Mouse (Mus musculus) macrophage (primary cell): Measurements from ENCODE around the gene Aifm2. TPM values are rescaled to one million over a fixed set of nuclear protein-coding genes. Genes with fewer than 3 reads are reported as not detected.

Experiments used
- H3K27ac ChIP-seq: fragments of 350-480 bp; formaldehyde crosslinking; 2 replicates; pipeline ENCODE4 v1.9.0; 2021
- H3K36me3 ChIP-seq: fragments of 350-480 bp; formaldehyde crosslinking; 2 replicates; pipeline ENCODE4 v1.9.0; 2021; ENCODE audit errors: inconsistent target
- H3K4me3 ChIP-seq: fragments of 350-480 bp; formaldehyde crosslinking; 2 replicates; pipeline ENCODE4 v1.9.0; 2021; ENCODE audit errors: inconsistent target
- H3K79me2 ChIP-seq: fragments of 350-480 bp; formaldehyde crosslinking; 2 replicates; pipeline ENCODE4 v1.9.0; 2021; ENCODE audit errors: inconsistent target
- WGBS: methylation state at CpG from one replicate; pipeline ENCODE4 v1.1.7; 2026; ENCODE audit warnings: inconsistent platforms; ENCODE audit not compliant: missing documents; 5-methylcytosine and 5-hydroxymethylcytosine counted together
- polyA plus RNA-seq: library from polyadenylated mRNA; stranded (reverse); fragments of 250-400 nt; gene quantifications from 3 replicates; pipeline ENCODE4 v1.2.4, GENCODE M21; 2018; ENCODE audit warnings: inconsistent platforms
- total RNA-seq, 78 experiments: library from RNA; depleted of rRNA; stranded (reverse); fragments of 250-400 nt; gene quantifications; 1 replicate in 9 of 78; 2 replicates in 24 of 78; 3 replicates in 43 of 78; 4 replicates in 2 of 78; pipeline ENCODE4 v1.2.4; 2018; ENCODE audit warnings: inconsistent platforms in 56 of 78

Gene Aifm2
- 10 to 100 TPM in 24 of 26 experiments, 1 to 10 TPM in 2; 9.5 to 49.0 (median 28.9) TPM for total RNA-seq (2018; cell fraction: chromatin; rRNA removed)
- total RNA-seq (2018; cell fraction: cytosol; rRNA removed): 10 to 100 TPM; 10.3 to 19.1 (median 14.2) TPM
- total RNA-seq (2018; cell fraction: nucleus; rRNA removed): 10 to 100 TPM in 25 of 26 experiments, 1 to 10 TPM in 1; 8.7 to 29.9 (median 21.0) TPM
- 13.8 to 16.2 TPM (median 16.0 TPM) in 3 replicates for polyA plus RNA-seq

DNA sequence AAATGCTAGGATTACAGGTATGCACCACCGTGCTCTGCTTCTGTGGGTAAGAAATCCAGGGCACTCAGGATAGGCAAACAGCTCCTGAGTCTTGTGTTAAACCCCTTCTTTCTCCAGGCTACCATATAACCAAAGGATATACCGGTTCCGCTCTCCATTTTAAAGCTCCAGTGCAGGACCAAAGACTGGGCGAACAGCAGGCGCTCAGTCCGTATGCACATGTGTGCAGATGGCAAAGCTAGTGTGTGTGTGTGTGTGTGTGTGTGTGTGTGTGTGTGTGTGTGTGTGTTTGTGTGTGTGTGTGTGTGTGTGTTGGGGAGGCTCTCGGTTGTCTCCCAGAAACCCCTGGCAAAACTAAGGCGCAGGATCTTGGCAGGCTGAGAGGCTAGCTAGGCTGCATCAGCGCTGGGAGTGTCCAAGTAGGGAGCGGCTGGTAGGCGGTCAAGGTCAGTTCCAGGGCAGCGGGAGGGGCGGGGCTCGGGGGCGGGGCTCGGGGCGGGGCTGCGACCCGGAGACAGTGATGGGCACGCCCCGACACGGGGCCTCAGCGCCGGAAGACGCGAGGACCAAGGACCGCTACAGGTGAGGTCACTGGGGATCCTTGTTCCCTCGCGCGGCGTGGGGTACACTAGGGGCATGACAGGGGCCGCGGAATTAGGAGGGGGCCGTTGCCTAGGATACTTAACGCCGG lies at the start of gene Aifm2:
Gene Aifm2, plus strand, starts transcription at position 493 of the 691 bp plus-strand sequence.
- H3K79me2 ChIP-seq: no peaks in the 10 kb centered on the region; the same call in 1 of the 2 replicates
- H3K4me3 ChIP-seq: peak within 1 kb of the TSS; percentile 82
- WGBS: 16% methylated on average over 31 of the region's 36 CpGs
- H3K27ac ChIP-seq: peak within 1 kb of the TSS; percentile 38
- no peaks in the 10 kb centered on the region for H3K36me3 ChIP-seq

- H3K4me3 ChIP-seq: no peak overlapping the region
- H3K27ac ChIP-seq: no peak overlapping the region
- WGBS: 92% methylated on average over 3 of the region's 3 CpGs
- no peaks in the 10 kb centered on the region for H3K79me2 ChIP-seq
- H3K36me3 ChIP-seq: no peaks in the 10 kb centered on the region
These were observed 49.4 kb upstream of the Aifm2 start for GRCm38 (mm10) chr10:61665651-61666050.

- WGBS: 96% methylated on average over 7 of the region's 7 CpGs
- no peak overlapping the region for H3K27ac ChIP-seq
- no peak overlapping the region for H3K4me3 ChIP-seq
- H3K79me2 ChIP-seq: no peaks in the 10 kb centered on the region
- no peaks in the 10 kb centered on the region for H3K36me3 ChIP-seq
These were observed 45.8 kb upstream of the Aifm2 start for GRCm38 (mm10) chr10:61669289-61669688.

- no peaks in the 10 kb centered on the region for H3K36me3 ChIP-seq
- H3K27ac ChIP-seq: no peak overlapping the region
- H3K4me3 ChIP-seq: no peak overlapping the region
- H3K79me2 ChIP-seq: no peaks in the 10 kb centered on the region
These were observed 45.2 kb upstream of the Aifm2 start for GRCm38 (mm10) chr10:61669896-61670295.

DNA sequence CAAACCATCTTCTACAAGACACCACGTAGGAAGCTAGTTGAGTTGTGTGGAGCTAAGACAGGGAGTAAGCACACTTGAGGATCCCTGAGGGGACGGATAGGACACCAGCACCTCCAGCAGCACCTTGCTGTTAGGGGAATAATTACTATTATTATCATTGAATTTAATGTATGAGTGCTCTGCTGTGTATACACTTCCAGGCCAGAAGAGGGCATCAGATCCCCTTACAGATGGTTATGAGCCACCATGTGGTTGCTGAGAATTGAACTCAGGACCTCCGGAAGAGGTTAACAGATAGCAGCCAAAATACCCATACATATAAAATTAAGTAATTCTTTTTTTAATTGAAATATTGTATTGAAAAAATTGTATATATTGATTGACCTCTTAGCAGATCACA lies 44.3 kb upstream of the Aifm2 start:
- no peaks in the 10 kb centered on the region for H3K79me2 ChIP-seq
- no peaks in the 10 kb centered on the region for H3K36me3 ChIP-seq
- 100% methylated on average over 3 of the region's 3 CpGs for WGBS
- H3K27ac ChIP-seq: no peak overlapping the region
- no peak overlapping the region for H3K4me3 ChIP-seq

DNA sequence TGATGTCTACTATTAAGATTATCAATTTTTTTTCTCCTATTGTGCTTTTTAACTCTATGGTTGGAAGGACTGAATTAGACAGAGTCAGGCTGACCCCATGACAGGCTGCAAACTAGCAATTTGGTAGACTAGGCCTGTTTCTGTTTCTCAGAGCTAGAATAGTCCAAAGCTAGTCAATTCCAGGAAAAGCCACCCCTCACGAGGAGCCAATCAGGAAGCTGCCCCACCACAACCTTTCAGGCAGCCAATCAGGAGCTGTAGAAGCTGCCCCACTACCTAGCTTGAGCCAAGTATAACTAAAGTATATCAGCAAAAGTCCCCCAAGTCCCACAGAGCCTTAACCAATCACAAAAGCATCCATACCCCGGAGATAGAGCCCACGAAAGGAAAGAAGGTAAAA lies 39.1 kb upstream of the Aifm2 start:
- no peaks in the 10 kb centered on the region for H3K36me3 ChIP-seq
- WGBS: 37% methylated on average over 3 of the region's 3 CpGs
- peaks cover 6% of the 10 kb centered on the region for H3K79me2 ChIP-seq
- no peak overlapping the region for H3K27ac ChIP-seq
- no peak overlapping the region for H3K4me3 ChIP-seq

- Histone ChIP-seq H3K79me2 (peaks cover 42% of the 10 kb centered on the region), H3K36me3 (no peaks in the 10 kb centered on the region), H3K27ac (peak overlapping the region; percentile 19), H3K4me3 (peak overlapping the region; percentile 42)
- WGBS: 47% methylated on average over 9 of the region's 9 CpGs
These were observed 35.5 kb upstream of the Aifm2 start for GRCm38 (mm10) chr10:61679545-61679944.

GRCm38 (mm10) chr10:61680015-61680913 lies 34.8 kb upstream of the Aifm2 start, which contains the start of gene Sar1a:
Gene Sar1a, plus strand, starts transcription at chr10:61680299.
- peaks cover 49% of the 10 kb centered on the region for H3K79me2 ChIP-seq
- WGBS: under 1% methylated on average over 80 of the region's 84 CpGs
- peak within 1 kb of the TSS; percentile 96 for H3K4me3 ChIP-seq
- peak within 1 kb of the TSS; percentile 29 for H3K27ac ChIP-seq
- H3K36me3 ChIP-seq: no peaks in the 10 kb centered on the region

GRCm38 (mm10) chr10:61689405-61689804 lies 25.7 kb upstream of the Aifm2 start:
- 77% methylated on average over 8 of the region's 8 CpGs for WGBS
- H3K36me3 ChIP-seq: peaks cover 62% of the 10 kb centered on the region
- peaks cover 18% of the 10 kb centered on the region for H3K79me2 ChIP-seq
- no peak overlapping the region for H3K27ac ChIP-seq
- H3K4me3 ChIP-seq: no peak overlapping the region

DNA sequence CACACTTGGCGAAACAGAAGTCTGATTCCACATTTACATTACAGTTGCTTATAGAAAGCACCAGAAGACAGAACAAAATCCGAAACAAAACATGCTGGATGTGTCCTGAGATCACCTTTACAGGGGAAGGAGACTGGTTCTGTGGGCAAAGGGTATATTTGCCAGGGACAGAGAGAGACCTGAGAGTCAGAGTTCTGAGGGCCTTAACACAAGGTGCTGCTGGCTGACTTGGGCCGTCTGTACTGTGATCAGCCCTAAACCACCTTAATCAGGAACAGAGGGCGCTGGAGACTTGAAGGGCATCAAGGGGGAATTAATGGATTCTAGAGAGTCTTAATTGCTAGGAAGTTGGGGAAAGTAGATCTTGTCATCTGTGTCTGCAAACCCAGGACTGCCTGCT lies 21.5 kb upstream of the Aifm2 start:
- Histone ChIP-seq H3K79me2 (peaks cover 14% of the 10 kb centered on the region; the same call in 1 of the 2 replicates), H3K4me3 (no peak overlapping the region), H3K36me3 (peaks cover 35% of the 10 kb centered on the region), H3K27ac (no peak overlapping the region)
- 100% methylated on average over 3 of the region's 4 CpGs for WGBS

DNA sequence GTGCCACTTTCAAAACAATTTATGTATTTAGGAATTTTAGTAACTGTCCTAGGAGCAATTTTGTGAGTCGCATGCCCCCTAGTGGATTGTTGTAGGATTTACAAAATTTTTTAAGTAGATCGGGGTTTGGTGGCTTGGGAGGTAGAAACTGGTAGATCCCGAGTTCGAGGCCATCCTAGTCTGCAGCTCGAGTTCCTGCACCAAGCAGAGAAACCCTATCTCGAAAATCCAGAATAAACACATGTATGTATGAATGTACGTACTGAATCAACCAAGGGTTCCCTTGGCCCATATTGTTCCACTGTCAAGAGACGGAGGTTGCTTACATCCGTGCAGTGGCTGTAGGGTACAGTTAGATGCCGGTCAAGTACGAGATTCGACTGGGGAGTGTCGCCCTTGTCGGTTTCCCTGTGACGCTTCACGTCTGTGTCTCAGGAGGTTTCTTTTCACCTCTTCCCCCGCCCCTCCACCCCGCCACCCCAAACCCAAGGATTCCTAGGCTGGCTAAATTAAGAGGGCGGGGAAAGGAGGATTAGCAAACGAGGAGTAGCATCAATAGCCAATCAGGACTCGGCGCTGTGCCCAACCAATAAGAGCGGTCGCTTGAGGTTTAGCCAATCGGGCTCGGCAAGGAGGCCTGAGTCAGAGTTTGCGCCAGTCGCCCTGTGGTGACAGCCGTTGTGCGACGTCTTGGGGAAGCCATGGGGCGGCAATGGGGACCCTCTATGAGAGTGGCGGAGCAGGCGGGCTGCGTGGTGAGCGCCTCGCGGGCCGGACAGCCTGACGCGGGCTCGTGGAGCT lies 20.0 kb upstream of the Aifm2 start, which contains the start of gene Tysnd1:
Gene Tysnd1, plus strand, starts transcription at position 645 of the 801 bp plus-strand sequence.
- Histone ChIP-seq H3K4me3 (peak within 1 kb of the TSS; percentile 56), H3K79me2 (peaks cover 14% of the 10 kb centered on the region; the same call in 1 of the 2 replicates), H3K27ac (peak within 1 kb of the TSS; percentile 58), H3K36me3 (peaks cover 20% of the 10 kb centered on the region)
- under 1% methylated on average over 42 of the region's 42 CpGs for WGBS

- Histone ChIP-seq H3K27ac (no peak overlapping the region), H3K36me3 (peaks cover 11% of the 10 kb centered on the region), H3K79me2 (peaks cover 14% of the 10 kb centered on the region; the same call in 1 of the 2 replicates), H3K4me3 (peak overlapping the region; percentile 56)
- under 1% methylated on average over 110 of the region's 111 CpGs for WGBS
These were observed 19.1 kb upstream of the Aifm2 start for GRCm38 (mm10) chr10:61695703-61696559.

GRCm38 (mm10) chr10:61696560-61696823 lies 18.6 kb upstream of the Aifm2 start:
- Histone ChIP-seq H3K36me3 (peaks cover 7% of the 10 kb centered on the region), H3K27ac (no peak overlapping the region), H3K79me2 (peaks cover 14% of the 10 kb centered on the region; the same call in 1 of the 2 replicates), H3K4me3 (peak overlapping the region; percentile 8; the same call in 1 of the 2 replicates)
- WGBS: 29% methylated on average over 8 of the region's 19 CpGs
